Mouse (Mus musculus) left cerebral cortex, adult 9 months (tissue): ENCODE results near the gene Mindy1.

Experiments
- DNase-seq, 2 experiments: peaks; one replicate each; pipeline ENCODE4 v3.0.0; 2022; ENCODE audit warnings: low spot score in 2 of 2

The Mindy1 gene

DNA sequence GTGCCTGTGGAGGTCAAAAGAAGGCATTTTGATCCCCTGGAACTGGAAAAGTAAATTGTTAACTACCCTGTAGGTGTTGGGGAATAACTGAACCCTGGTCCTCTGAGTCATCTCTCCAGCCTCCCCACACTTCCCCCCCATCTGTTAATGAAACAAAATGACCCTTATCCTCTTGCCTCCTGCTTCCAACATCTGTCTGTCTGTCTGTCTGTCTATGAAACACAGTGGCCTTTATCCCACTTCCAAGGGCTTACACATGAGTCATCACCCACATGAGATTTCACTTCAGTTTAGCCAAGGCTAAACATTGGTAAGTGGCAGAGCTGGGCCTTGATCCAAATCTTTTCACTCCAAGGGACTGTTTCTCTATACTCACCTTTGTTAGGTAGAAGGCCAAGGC, 13.3 kb upstream of the Mindy1 start:
- no peak for DNase-seq

DNA sequence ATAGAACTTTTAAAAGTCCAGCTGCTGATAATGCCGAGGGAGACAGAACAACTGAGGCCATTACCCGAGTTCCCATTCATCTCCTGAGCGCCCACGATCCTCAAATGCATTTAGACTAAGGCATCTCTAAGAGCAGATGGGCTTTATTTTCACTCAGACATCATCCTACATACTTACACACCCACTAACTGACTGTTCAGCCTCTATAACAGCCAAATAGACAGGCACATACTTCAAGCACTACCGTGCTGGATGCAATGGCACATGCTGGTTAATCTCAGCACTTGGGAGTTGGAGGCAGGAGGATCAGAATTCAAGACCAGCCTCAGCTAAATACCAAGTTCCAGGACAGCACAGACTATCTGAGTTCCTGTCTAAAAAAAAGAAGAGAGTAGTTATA, 11.4 kb upstream of the Mindy1 start:
- peak in 1 of 2 experiments; percentile 25 for DNase-seq

DNA sequence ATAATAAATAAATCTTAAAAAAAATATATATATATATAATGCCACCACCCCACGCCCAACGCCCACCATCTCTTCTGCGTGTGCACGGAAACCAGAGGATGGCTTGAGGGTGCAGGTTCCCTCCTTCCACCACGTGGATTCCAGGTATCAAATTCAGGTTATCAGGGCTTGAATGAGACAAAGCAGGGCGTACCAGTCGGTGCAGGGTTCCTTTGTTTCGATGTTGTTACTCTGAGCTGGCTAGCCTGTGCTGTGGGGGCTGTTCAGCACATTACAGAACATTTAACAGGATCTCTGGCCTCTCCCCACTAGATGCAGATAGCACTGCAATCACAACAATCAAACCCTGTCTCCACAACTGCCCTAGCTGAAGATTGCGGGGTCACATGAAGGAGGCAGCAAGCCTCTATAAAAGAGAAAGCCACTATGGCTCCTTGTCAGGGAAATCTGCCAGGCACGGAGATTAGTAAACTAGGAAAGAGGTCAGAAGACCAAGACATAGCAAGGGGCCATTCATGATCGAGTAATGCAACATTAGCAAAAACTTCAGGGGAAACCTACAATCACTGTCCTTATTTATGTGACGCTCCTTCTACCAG, 10.3 kb upstream of the Mindy1 start:
- DNase-seq, result no peak

DNA sequence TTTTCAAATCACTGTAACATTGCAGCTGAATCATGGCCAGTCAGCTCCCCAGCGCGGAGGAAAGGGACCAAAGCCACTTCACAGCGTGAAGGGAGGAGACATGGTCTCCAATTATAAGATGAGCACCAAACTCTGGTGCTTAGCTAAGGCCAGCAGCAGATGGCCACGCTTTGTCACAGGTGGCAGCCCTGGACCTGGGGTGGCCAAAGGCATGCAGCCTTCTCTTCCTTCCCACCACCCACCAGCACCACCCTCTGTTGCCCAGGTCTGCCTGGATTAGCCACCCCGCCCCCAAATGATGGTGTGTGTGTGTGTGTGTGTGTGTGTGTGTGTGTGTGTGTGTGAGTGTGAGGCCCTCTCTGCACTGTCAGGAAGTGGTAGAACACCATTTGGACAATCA, 7.7 kb upstream of the Mindy1 start:
- DNase-seq, result no peak

DNA sequence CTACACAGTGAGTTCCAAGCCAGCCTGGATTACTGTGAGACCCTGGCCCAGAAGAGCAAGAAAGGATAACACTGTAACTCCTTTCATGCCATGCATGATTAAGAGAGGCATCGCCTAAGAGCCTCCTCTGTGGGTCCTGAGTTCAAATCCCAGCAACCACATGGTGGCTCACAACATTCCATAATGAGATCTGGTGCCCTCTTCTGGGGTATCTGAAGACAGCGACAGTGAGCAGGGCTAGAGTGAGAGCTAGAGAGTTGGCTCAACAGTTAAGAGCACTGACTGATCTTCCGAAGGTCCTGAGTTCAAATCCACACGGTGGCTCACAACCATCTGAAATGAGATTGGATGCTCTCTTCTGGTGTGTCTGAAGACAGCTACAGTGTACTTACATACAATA, 6.7 kb upstream of the Mindy1 start:
- no peak for DNase-seq

DNA sequence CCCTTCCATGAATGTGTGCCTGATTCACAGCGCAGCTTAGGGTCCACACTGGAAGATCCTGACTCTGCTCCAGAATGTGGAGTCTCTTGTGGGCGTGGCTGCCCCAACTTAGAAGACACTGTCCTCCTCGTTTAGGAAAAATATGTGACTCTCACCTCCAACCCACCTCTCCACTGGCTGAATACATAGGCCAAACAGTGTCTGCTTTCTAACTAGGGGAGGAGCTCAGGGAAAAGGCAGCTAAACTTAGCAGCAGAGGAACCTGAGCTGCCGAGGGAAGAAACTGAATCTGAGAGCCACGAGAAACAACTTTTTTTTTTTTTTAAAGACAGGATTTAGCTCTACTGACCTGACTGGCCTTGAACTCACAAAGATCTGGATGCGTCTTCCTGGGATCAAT, 6.0 kb upstream of the Mindy1 start:
- DNase-seq, result no peak

DNA sequence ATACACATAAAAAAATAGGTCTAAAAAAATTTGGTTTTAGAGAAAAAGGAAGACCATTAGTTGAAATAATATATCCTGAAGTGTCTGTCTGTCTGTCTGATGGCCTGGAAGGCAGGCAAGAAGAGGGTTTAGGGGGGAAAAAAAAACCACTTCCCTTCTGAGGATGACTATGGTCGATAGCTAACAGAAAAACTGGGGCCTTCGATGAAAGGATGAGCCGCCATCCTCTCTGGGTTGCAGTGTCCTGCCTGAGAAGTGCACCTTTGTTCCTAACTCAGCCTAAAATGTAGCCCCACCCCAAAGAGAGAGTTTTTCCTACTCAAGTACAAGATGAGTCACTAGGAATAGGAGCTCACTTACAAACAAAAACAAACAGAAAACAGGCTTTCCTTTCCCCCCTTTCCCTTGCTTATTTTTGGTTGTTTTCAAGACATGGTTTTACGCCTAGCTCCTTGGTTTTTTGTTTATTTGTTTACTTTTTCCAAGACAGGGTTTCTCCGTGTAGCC, 4.7 kb upstream of the Mindy1 start:
- DNase-seq, result no peak

DNA sequence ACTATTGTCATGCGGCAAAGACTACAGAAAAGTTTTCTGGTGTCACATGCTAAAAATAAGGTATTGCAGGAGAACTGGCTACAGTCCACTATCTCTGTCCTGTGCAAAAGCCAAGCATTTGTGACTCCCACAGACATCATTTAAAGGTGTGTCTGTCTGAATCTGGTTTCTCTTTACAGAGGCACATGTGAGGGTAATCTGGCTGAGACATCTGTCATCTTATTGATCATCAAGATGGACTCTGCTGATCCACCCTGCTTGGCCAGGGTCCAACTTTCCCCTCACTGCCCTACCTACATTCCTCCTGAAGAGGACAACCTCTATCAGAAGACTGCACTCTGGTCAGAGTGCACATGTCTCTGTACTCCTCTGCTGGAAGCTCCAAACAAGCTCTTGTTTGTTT, 4.0 kb upstream of the Mindy1 start:
- DNase-seq, result no peak

DNA sequence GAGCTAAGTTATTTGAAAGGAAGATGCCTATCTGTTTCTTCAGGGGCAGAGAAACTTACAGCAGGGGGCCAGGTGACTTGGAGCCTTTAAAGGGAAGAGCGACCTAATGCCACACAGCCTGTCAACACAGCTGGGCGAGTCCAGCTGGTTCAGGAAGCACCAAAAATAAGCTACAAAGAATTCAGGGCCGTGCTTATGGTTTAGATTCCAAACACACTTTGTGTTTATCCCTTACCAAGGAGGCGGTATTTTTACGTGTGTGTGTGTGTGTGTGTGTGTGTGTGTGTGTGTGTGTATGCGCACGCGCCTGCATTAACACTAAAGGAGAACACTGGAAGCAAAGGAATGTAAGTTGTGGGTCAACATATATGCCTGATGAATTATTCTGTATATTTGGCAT, 398 bp upstream of the Mindy1 start:
- DNase-seq, result no peak

DNA sequence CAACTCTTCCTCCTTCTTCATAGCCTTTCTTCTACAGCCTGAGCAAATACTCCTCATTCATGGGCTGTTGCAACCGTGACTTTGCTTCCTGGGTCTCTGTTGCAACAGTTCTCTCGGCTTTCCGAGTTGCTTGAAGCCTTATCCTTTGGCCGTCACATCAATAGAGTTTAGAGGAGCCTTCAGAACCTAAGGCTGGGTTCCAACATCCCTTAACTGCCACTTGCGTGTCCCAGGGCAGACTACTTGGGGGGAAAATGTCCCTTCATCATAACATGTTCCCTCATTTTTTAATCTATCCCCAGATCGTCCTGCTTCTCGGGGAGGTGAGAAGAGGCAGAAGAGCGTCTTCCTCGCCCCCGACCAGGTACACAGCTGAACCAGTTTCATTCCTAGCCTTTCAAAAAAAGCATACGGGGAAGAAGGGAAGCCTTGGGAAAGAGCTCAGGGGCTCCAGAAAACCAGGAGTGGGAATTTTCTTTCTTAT, 1.3 kb downstream of the Mindy1 start:
- peak in 1 of 2 experiments; percentile 37 for DNase-seq

DNA sequence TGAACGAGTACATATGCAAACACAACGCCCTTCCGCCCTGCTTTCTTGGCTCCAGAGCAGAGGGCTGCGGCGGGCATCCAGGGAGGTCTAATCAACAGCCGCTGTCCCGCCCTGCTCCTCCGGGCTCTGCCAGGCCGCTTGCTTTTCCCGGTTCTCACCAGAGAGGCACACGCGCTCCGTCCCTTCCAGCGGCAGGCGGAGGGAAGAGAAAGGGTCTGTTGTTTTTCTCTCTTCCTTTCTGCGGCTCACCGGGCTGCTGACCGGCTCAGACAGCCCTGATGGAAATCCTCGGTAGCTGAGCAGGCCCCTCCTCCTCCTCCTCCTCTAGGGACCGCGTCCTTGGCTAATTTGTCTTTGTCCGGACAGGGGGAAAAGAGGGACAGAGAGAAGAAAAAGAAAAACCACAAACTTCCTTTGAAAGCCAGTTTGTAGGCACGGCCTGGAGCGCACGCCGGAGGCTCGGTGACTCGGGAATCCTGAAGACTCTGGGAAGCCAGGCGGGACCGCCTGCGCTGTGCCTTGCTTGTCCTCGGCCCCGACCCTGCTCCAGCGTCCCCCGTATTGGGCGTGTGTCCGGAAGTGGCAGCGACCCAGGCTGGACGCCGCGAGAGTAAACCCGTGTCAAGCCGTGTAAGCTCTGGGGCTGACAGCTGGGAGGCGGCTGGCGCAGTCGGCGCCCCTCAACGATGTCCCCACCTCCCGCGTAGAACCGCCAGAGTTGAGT, 1.9 kb downstream of the Mindy1 start:
- DNase-seq, result peak in 1 of 2 experiments; percentile 71

DNA sequence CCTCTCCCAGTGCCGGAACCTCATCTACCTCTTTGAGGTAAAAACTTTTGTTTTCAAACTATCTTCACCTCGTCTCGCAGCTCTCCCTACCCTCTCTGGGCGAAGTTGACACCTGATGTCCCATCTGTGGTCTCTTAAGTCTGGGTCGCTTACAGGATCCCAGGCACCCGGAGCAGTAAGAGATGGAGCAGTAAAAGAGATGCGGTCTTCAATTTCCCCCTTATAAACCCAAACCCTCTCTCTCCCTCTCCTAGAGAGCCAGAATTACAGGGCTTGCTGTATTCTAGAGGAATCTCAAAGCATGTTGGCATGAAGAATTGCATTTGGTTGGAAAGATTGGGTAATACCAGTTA, 2.4 kb downstream of the Mindy1 start:
- no peak for DNase-seq

DNA sequence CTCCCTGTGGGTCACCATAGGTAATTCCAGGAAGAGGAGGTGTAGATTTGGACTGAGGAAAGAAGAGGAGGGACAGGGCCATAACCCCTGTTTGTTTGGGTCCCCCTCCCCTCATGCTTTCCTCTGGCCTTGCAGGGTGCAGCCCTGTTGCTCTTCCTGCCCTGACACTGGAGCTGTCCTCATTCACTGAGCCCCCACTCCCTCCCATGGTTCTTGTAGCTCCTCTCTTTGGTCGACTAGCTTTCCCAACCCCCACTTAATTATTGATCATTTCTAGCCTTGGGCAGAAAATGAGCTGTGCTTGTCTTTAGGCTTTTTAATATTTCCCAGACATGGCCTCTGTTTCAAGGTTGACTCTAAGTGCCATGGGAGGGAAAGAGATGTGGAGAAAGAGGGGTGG, 2.9 kb downstream of the Mindy1 start:
- DNase-seq, result no peak

DNA sequence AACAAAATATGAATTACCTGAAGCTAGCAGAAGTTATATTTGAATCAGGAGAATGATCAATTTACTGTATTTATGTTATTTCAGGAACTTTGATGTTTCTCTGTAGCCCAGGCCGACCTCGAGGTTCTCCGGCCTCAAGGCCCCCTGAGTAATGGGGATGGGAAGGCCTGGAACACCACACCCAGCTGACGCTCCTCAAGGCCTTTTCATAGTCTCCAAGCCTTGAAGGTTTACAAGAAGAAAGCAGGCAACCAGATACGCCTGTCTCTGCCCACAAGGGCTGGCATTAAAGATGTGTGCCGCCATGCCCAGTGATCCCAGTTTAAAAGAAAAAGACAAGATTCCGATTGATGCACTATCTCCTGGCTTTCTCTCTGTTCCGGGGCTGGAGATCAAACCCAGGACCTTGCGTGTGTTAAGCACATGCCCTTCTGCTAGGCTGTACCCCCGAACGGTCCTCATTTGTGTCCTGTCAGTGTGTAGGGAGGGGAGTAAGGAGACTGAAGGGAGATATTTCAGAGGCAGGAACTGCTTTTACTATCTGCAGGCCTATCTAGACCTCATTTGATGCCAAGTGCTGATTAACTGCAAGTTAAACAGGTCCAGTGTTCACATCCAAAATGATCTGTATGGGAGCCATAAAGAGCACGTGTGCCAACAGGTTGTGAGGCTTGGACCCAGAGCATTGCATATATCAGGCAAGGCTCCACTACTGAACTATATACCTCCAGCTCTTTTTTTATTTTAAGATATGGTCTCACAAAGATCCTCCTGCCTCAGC, 3.5 kb downstream of the Mindy1 start:
- DNase-seq, result no peak

DNA sequence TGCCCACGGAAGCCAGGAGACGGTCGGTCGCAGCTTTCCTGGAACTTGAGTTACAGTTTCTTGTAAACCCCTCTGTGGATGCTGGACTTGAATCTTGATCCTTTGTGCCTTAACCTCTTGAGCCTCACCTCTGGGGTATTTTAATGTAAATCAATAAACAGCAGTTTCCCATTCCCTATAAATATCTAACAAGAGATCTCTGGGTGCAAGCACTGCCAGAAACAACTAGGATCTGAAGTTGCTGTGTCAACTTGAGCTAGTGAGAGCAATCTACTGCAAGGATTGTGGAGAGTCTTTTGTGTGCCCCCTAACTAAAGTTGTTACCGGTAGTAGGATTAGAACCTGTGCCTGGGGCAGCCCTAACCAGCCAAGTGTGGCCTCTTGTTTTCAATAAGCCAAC, 4.2 kb downstream of the Mindy1 start:
- no peak for DNase-seq

DNA sequence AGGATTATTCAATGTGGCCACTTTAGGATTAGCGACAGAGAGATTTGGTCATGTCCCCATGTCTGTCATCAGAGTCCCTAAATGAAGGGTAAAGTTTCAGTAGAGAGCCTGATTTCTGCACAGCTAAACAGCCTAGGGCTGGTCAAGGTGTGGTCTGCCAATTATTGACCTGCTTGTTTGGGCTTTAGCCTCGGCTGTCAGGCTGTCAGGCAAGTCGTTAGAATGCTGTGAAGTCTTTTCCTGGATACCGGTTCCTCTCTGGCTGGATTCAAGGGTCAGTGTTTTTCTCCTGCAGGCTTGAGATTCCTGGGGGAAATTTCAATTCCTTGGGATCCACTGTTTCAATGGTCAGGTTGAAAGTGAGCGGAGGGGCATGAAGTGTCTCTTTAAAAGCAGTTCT, 4.9 kb downstream of the Mindy1 start:
- DNase-seq, result no peak

DNA sequence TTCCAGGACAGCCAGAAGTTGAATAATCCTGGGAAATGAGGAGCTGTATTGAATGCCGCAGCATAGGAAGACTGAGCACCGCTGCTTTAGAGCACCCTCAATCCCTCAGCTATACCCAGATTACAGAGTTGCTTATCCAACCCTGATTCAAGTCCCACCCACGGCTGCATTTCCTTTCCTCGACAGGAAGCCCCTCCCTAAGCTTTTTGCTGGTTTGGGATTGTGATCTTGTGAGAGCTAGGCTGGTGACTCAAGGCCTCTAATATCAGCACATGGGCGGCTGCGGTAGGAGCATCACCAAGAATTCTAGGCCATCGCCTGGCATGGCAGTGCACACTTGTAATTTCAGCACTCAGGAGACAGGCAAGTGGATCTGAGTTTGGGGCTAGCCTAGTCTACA, 5.4 kb downstream of the Mindy1 start:
- DNase-seq, result no peak

DNA sequence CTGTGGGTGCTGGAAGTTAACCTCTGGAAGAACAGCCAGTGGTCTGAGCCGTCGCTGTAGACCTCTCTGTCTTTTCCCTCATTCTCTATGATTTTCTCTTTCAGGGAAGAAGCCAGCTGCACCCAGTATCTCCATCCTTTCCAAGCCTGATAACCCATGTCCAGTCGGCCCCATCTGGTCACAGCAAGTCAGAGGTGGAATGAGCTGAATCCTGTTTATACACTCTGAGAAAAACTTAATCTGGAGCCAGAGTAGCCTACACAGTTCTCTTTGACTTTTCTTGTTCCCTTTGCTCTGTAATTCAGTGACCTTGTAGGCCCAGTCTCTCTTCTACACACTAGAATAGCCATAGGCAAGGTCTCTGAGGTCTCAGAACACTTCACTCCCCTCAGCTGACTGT, 6.4 kb downstream of the Mindy1 start:
- no peak for DNase-seq

DNA sequence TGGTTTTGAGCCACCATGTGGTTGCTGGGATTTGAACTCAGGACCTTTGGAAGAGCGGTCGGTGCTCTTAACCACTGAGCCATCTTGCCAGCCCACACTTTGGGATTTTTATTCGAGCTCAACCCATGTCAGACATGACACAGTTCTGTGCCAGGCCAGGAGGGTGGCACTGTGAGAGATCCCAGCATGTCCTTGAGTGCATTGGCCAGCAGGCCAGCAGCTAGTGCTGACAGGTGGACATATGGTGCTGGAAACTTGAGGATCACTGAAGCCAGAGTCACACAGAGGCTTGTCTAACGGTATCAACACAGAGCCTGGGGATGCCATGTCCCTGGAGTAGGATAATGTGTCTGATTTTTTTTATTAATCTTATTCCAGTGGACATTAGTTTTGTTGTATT, 8.3 kb downstream of the Mindy1 start:
- no peak for DNase-seq

DNA sequence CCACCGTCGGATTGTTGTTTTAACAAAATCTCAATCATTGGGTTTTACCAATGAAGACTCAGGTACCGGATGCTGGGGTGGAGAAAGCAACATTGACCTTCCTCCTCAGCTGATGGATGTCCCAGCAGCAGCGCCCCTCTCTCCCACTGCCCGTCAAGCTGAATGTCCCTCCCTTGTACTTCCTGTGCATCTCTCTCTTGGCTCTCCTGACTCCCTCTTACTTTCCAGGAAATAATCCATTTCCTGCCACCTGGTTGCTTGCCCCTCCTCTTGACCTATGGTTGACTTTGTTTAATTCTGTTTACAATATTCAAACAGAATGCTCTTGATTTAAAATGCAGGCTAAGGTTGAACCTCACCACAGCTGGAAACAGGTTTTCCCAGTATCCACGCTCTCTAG, 9.0 kb downstream of the Mindy1 start:
- DNase-seq, result no peak

DNA sequence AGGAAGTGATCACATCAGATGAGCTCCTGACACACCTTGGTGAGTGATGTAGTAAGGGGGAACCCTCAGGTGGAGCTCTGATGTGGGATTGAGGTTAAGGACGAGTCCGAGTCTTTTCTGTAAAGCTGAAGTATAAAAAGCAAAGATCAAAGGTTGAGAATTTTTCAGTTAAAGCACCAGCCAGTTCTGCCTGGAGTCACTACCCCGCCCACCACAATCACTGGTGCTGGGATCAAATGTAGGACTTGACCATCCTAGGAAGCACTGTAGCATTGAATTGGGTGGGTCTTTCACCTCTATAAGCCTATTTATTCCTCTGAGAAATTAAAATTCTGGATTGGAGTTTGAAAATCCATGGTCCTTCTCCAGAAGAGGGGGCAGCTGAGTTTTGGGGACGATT, 9.9 kb downstream of the Mindy1 start:
- no peak for DNase-seq

DNA sequence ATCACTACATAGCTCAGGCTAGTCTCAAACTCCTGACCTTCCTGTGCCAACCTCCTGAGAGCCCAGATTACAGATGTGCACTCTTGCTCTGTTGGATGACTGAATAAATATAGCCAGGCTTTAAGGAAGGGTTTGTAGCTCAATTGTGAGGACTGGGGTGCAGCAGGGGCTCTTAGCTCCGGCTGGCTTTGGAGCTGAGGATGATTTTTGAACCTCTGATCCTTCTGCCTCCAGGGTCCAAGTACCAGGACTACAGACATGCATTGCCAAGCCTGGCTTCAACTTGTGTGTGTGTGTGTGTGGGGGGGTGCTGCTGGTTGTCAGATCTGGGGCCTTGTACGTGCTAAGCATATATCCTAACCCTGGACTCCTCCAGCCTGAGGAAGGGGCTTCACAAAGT, 11.8 kb downstream of the Mindy1 start:
- no peak for DNase-seq

DNA sequence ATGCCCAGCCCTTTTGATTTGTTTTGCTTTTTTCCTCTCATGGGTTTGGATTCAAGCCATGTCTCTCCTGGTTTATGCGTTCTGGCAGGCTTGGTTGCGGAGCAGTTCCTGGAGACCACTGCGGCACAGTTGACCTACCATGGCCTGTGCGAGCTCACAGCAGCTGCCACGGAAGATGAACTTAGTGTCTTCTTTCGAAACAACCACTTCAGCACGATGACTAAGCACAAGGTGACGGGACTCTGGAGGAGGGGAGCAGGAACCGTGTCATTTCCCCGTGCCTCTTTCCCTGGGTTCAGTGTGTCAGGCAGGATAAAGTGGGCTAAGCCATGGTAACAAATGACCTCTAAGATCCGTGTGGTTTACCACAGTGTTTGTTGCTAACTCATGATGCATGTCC, 12.4 kb downstream of the Mindy1 start:
- DNase-seq, result no peak
